Mouse (Mus musculus): ENCODE measurements around the gene Pou3f3. TPM values are rescaled to one million over a fixed set of nuclear protein-coding genes. Genes with fewer than 3 reads are reported as not detected.

Pou3f3 gene
- polyA plus RNA-seq, 1 experiment from 2014 or later, result 2.9 TPM

DNA sequence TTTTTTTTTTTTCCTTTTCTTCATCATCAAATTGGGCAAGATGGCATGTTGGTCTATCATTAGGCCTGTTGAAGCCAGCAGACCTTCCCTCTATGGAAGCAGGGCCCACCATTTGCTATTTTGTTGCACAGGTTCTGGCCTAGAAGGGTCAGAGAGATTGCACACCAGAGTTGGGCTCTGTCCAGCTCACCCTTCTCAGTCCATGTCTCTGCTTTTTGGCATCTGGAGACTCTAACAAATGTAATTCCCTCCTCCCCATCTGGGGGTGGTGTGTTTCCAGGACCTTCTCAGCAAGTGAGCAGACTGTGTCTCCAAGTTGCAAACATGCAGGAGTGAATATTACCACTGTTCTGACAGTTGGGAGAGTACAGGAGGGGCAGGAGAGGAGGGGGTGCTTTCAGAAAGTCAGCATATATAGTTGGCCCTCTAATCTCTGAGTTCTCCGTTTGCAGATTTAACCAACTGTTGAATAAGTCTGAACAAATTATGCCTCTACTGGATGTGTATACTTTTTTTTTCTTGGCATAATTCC is 28.3 kb downstream of the Pou3f3 start:
- Histone ChIP-seq H3K4me2 (ENCODE audit: low read depth, low read length) (no peak overlapping the region), H3K4me1 (ENCODE audit: control insufficient read depth, insufficient read depth, low read length) (no peaks in the 10 kb centered on the region), H3K27ac (replicated peaks; ENCODE audit: low read depth, low read length) (no peak overlapping the region), H3K4me3 (ENCODE audit: low read depth, low read length) (no peak overlapping the region), H3K9me3 (ENCODE audit: control insufficient read depth, low read length) (no peaks in the 10 kb centered on the region), H3K9ac (ENCODE audit: low read depth, low read length) (no peak overlapping the region), H3K36me3 (ENCODE audit: control insufficient read depth, insufficient read depth, low read length) (no peaks in the 10 kb centered on the region), H3K27me3 (replicated peaks; ENCODE audit: control insufficient read depth, insufficient read depth, low read length) (peaks cover 5% of the 10 kb centered on the region; the same call in 1 of the 2 replicates)
- 73% methylated on average over 1 of the region's 1 CpGs for WGBS
- ATAC-seq (ENCODE audit: low read depth), result no peak
- no peak for DNase-seq (ENCODE audit: low spot score)

DNA sequence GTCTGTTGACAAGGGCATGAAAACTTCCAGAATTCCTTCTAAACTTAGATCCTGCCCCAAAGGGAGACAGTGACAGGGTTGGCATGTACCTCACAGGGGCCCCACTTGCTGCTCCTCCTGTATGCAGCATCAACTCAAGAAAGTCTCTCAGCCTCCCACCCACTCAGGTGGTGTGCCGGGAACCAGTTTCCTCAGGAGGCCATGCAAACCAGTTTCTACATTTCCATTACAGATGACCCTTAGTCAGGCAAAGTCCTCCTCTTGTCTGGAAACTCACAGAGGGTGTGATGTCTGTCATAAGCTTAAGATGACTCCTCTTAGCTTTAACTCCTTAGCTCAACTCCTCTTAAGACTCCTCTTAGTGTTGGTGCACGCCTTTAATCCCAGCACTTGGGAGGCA is 29.3 kb downstream of the Pou3f3 start:
- H3K27ac ChIP-seq (replicated peaks; ENCODE audit: low read depth, low read length), result no peak overlapping the region
- H3K4me1 ChIP-seq (ENCODE audit: control insufficient read depth, insufficient read depth, low read length), result no peaks in the 10 kb centered on the region
- H3K27me3 ChIP-seq (replicated peaks; ENCODE audit: control insufficient read depth, insufficient read depth, low read length), result no peaks in the 10 kb centered on the region
- no peak for ATAC-seq (ENCODE audit: low read depth)
- no peak for DNase-seq (ENCODE audit: low spot score)
- H3K9ac ChIP-seq (ENCODE audit: low read depth, low read length), result no peak overlapping the region
- no peaks in the 10 kb centered on the region for H3K9me3 ChIP-seq (ENCODE audit: control insufficient read depth, low read length)
- no peak overlapping the region for H3K4me2 ChIP-seq (ENCODE audit: low read depth, low read length)
- H3K4me3 ChIP-seq (ENCODE audit: low read depth, low read length), result no peak overlapping the region
- no peaks in the 10 kb centered on the region for H3K36me3 ChIP-seq (ENCODE audit: control insufficient read depth, insufficient read depth, low read length)
- 75% methylated on average over 2 of the region's 2 CpGs for WGBS

DNA sequence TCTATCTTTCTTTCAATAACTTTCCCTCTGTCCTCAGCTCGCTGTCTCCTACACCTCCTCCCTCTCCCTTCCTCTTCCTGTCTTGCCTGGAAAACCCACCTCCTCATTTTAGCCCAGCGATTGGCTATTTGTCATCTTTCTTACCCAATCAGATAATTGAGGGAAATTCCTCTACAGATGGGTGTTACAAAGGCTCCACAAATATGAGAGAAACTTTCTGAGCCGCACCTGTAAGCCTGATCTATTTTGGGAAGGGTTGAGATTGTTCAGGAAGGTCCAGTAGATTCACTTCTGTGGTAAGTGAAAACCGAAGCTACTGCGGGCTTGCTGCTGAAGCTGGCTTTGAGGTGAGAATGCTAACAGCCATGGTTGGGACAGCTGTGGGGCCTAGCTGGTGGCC is 31.6 kb downstream of the Pou3f3 start:
- H3K9ac ChIP-seq (ENCODE audit: low read depth, low read length), result no peak overlapping the region
- DNase-seq (ENCODE audit: low spot score) (no peak), ATAC-seq (ENCODE audit: low read depth) (no peak)
- H3K4me2 ChIP-seq (ENCODE audit: low read depth, low read length), result no peak overlapping the region
- no peaks in the 10 kb centered on the region for H3K4me1 ChIP-seq (ENCODE audit: control insufficient read depth, insufficient read depth, low read length)
- H3K27ac ChIP-seq (replicated peaks; ENCODE audit: low read depth, low read length), result no peak overlapping the region
- H3K9me3 ChIP-seq (ENCODE audit: control insufficient read depth, low read length), result no peaks in the 10 kb centered on the region
- 84% methylated on average over 5 of the region's 5 CpGs for WGBS
- no peaks in the 10 kb centered on the region for H3K36me3 ChIP-seq (ENCODE audit: control insufficient read depth, insufficient read depth, low read length)
- no peaks in the 10 kb centered on the region for H3K27me3 ChIP-seq (replicated peaks; ENCODE audit: control insufficient read depth, insufficient read depth, low read length)
- no peak overlapping the region for H3K4me3 ChIP-seq (ENCODE audit: low read depth, low read length)

DNA sequence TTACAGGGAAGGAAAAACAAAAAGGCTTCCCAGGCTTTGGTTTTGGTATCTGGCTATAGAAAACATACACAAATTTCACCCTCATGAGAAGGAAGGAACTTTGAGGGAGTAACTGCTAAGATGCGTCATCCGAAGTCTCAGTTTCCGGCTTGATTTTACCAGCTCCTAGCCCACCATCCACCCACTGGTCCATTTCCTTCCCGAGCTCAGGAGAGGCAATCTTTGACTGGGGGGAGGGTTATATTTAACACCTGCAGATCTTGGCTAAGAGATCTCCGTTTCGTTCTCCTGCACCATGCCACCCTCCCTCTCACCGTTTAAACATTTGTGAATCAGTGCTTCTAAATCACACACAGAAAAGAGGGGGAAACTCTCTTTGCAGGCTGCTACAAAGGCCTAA is 32.1 kb downstream of the Pou3f3 start:
- Histone ChIP-seq H3K36me3 (ENCODE audit: control insufficient read depth, insufficient read depth, low read length) (no peaks in the 10 kb centered on the region), H3K4me2 (ENCODE audit: low read depth, low read length) (no peak overlapping the region), H3K9me3 (ENCODE audit: control insufficient read depth, low read length) (no peaks in the 10 kb centered on the region), H3K27ac (replicated peaks; ENCODE audit: low read depth, low read length) (no peak overlapping the region), H3K4me3 (ENCODE audit: low read depth, low read length) (no peak overlapping the region), H3K27me3 (replicated peaks; ENCODE audit: control insufficient read depth, insufficient read depth, low read length) (no peaks in the 10 kb centered on the region), H3K9ac (ENCODE audit: low read depth, low read length) (no peak overlapping the region), H3K4me1 (ENCODE audit: control insufficient read depth, insufficient read depth, low read length) (no peaks in the 10 kb centered on the region)
- WGBS, result 69% methylated on average over 7 of the region's 7 CpGs
- DNase-seq (ENCODE audit: low spot score) (no peak), ATAC-seq (ENCODE audit: low read depth) (no peak)

DNA sequence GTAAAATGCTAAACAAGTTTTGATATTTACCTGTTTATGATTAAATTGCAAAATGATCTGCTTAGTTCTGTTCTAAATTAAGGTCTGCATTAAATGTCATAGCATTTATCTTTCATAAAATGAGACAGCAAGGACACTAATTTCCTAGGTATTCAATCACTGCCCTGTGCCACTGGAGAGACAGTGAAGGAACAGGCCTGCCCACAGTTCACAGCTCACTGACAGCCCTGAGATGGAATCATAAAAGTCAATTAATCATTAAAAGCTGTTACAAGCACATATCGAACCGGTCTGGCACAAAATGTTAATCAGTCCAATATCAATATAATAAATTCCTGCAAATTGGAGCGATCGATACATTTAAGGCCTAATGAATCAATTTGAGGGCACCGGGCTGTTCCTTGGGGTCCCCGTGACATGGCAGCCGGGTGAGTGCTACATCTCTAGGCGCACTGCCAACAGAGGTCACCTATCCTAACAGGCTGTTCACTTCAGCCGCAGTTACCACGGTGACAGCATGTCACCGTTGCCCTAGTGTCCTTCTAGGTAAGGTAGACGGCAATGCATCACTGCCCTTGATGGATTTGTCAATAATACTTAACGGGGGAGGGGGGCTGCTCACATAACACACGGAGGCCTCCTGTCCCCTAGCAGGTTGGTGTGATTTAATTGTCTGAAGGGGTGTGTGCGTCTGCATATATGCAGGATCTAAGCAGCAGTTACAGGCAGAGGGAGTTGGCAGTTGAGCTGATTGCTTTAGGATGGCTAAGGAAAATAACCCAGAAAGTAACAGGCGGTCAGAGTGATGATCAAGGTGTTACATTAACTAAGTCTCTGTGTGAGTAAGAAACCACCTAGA is 46.0 kb downstream of the Pou3f3 start:
- H3K4me1 ChIP-seq (ENCODE audit: control insufficient read depth, insufficient read depth, low read length), result no peaks in the 10 kb centered on the region
- DNase-seq (ENCODE audit: low spot score) (no peak), ATAC-seq (ENCODE audit: low read depth) (no peak)
- no peaks in the 10 kb centered on the region for H3K27me3 ChIP-seq (replicated peaks; ENCODE audit: control insufficient read depth, insufficient read depth, low read length)
- no peak overlapping the region for H3K9ac ChIP-seq (ENCODE audit: low read depth, low read length)
- 0 out of 2 replicates have a peak, but pooled peaks cover 6% of the 10 kb centered on the region for H3K9me3 ChIP-seq (ENCODE audit: control insufficient read depth, low read length)
- no peak overlapping the region for H3K27ac ChIP-seq (replicated peaks; ENCODE audit: low read depth, low read length)
- H3K4me2 ChIP-seq (ENCODE audit: low read depth, low read length), result no peak overlapping the region
- WGBS, result 77% methylated on average over 16 of the region's 16 CpGs
- no peak overlapping the region for H3K4me3 ChIP-seq (ENCODE audit: low read depth, low read length)
- H3K36me3 ChIP-seq (ENCODE audit: control insufficient read depth, insufficient read depth, low read length), result no peaks in the 10 kb centered on the region

DNA sequence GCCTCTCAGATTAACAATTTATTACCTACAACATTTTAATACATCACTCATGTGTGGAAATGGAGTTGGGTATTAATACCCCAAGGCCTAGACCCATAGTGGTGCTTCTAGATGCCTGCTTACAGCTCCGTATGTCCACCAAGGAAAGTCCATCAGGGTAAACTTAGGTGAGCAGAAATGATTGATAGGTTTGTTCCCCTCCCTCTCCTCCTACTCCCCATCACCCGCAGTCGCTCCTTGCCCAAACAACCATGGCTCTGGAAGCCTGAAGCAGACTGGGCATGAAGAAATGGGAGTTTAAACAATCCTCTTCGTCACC is 46.6 kb downstream of the Pou3f3 start:
- H3K9me3 ChIP-seq (ENCODE audit: control insufficient read depth, low read length), result 0 out of 2 replicates have a peak, but pooled peaks cover 6% of the 10 kb centered on the region
- H3K27me3 ChIP-seq (replicated peaks; ENCODE audit: control insufficient read depth, insufficient read depth, low read length), result no peaks in the 10 kb centered on the region
- H3K27ac ChIP-seq (replicated peaks; ENCODE audit: low read depth, low read length), result no peak overlapping the region
- WGBS, result 81% methylated on average over 4 of the region's 4 CpGs
- no peak overlapping the region for H3K4me3 ChIP-seq (ENCODE audit: low read depth, low read length)
- H3K4me1 ChIP-seq (ENCODE audit: control insufficient read depth, insufficient read depth, low read length), result no peaks in the 10 kb centered on the region
- H3K36me3 ChIP-seq (ENCODE audit: control insufficient read depth, insufficient read depth, low read length), result no peaks in the 10 kb centered on the region
- DNase-seq (ENCODE audit: low spot score) (no peak), ATAC-seq (ENCODE audit: low read depth) (no peak)
- no peak overlapping the region for H3K9ac ChIP-seq (ENCODE audit: low read depth, low read length)
- no peak overlapping the region for H3K4me2 ChIP-seq (ENCODE audit: low read depth, low read length)

DNA sequence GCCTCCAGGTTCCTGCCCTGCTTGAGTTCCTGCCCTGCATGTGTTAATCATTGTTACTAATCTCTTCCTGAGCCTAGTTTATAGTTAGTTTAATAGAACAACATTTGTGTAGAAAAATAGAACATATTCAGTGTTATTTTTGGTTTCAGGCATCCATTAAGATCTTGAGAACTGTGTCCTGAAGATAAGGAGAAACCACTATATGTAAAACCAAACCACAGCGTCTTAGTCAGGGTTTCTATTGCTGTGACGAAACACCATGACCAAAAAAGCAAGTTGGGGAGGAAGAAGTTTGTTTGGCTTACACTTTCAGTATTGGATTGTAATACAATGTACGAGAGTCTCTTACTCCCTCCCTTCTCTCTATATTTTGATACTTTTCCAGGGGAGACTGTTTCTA is 49.5 kb downstream of the Pou3f3 start:
- WGBS, result 56% methylated on average over 3 of the region's 3 CpGs
- Histone ChIP-seq H3K27ac (replicated peaks; ENCODE audit: low read depth, low read length) (no peak overlapping the region), H3K27me3 (replicated peaks; ENCODE audit: control insufficient read depth, insufficient read depth, low read length) (no peaks in the 10 kb centered on the region), H3K4me3 (ENCODE audit: low read depth, low read length) (no peak overlapping the region), H3K4me1 (ENCODE audit: control insufficient read depth, insufficient read depth, low read length) (no peaks in the 10 kb centered on the region), H3K36me3 (ENCODE audit: control insufficient read depth, insufficient read depth, low read length) (no peaks in the 10 kb centered on the region), H3K9ac (ENCODE audit: low read depth, low read length) (no peak overlapping the region), H3K9me3 (ENCODE audit: control insufficient read depth, low read length) (no peaks in the 10 kb centered on the region), H3K4me2 (ENCODE audit: low read depth, low read length) (no peak overlapping the region)
- DNase-seq (ENCODE audit: low spot score) (peak; percentile 19), ATAC-seq (ENCODE audit: low read depth) (no peak)

DNA sequence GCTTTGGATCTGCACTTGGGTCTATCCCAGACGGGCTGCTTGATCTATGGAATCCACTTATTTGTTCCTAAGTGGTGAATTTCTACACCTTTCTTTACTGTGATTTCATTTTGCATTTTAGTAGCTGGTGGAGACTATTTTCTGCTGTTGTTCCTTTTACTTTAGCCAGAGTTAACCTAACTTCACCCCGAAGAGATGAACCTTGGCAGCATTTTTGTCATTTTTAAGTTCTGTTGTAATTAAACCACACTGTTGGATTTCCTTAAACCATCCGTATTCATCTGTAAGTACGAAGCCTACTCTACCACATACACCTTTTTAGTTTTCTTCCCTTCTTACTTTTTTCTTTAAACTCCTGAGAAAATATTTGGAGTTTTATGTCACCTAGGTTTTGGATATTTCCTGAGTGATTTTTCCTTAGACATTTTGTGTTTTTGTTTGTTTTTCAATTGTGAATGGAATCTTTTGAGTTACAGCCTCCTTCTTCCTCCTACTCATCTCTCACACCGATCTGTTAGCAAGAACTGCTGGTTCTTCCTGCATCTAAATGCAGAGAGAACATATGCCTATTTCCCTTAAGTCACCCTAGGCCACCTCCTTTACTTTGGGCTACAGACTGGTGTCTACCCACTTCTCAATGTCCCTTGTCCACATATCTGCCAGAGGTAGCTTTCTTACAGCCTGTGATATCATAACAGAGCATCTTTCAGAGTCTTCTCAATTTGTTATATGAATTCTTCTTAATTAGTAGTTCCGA is 54.1 kb downstream of the Pou3f3 start:
- Histone ChIP-seq H3K36me3 (ENCODE audit: control insufficient read depth, insufficient read depth, low read length) (no peaks in the 10 kb centered on the region), H3K27me3 (replicated peaks; ENCODE audit: control insufficient read depth, insufficient read depth, low read length) (no peaks in the 10 kb centered on the region), H3K4me1 (ENCODE audit: control insufficient read depth, insufficient read depth, low read length) (no peaks in the 10 kb centered on the region), H3K4me3 (ENCODE audit: low read depth, low read length) (no peak overlapping the region), H3K9ac (ENCODE audit: low read depth, low read length) (no peak overlapping the region), H3K27ac (replicated peaks; ENCODE audit: low read depth, low read length) (no peak overlapping the region), H3K4me2 (ENCODE audit: low read depth, low read length) (no peak overlapping the region), H3K9me3 (ENCODE audit: control insufficient read depth, low read length) (no peaks in the 10 kb centered on the region)
- DNase-seq (ENCODE audit: low spot score) (no peak), ATAC-seq (ENCODE audit: low read depth) (no peak)
- 77% methylated on average over 6 of the region's 6 CpGs for WGBS

Measured in embryonic facial prominence, embryonic 14.5 days (tissue).